Mouse (Mus musculus) lung, adult 2 months (tissue): Measurements from ENCODE around the gene Stk4.

Experiments used
- CTCF ChIP-seq: fragments of 200-500 bp; IDR thresholded peaks from 2 replicates; pipeline ENCODE4 v1.5.1; 2011; ENCODE audit warnings: mild to moderate bottlenecking, low read length, control low read depth; ENCODE audit not compliant: insufficient read depth
- POLR2A ChIP-seq: fragments of 200-500 bp; IDR thresholded peaks from 2 replicates; pipeline ENCODE4 v1.6.1; 2011; ENCODE audit warnings: low read depth, mild to moderate bottlenecking, control low read depth, low read length, borderline replicate concordance; ENCODE audit errors: extremely low read depth

GRCm38 (mm10) chr2:164076874-164077425, 6.8 kb downstream of the Stk4 start:
- TF ChIP-seq CTCF, result no peak
- TF ChIP-seq POLR2A, result no peak
